Mouse (Mus musculus) midbrain, postnatal 0 days (tissue): Measurements from ENCODE around the gene Tbc1d1. TPM values are rescaled to one million over a fixed set of nuclear protein-coding genes. Genes with fewer than 3 reads are reported as not detected.

ENCODE experiments used
- ATAC-seq: fragments of 200-750 bp; cut with Nextera tagmentation; 2 replicates; pipeline ENCODE4 v1.8.0; 2017; ENCODE audit warnings: moderate number of reproducible peaks, mild to moderate bottlenecking, moderate TSS enrichment, moderate library complexity; ENCODE audit not compliant: low FRiP score
- DNase-seq: peaks from one replicate; pipeline ENCODE4 v3.0.0-alpha.2; 2015; ENCODE audit warnings: low spot score
- H3K27ac ChIP-seq: fragments of 300-500 bp; sonication (generic); 2 replicates; pipeline ENCODE4 v1.5.1; 2014; ENCODE audit warnings: low read depth, mild to moderate bottlenecking, low read length, mixed read lengths
- H3K27me3 ChIP-seq: fragments of 300-500 bp; sonication (generic); 2 replicates; pipeline ENCODE4 v1.6.1; 2014; ENCODE audit warnings: low read length, control low read depth, mixed read lengths; ENCODE audit not compliant: insufficient read depth
- H3K36me3 ChIP-seq: fragments of 300-500 bp; sonication (generic); 2 replicates; pipeline ENCODE4 v1.6.1; 2014; ENCODE audit warnings: low read length, control low read depth, mixed read lengths; ENCODE audit not compliant: insufficient read depth
- H3K4me1 ChIP-seq: fragments of 300-500 bp; sonication (generic); 2 replicates; pipeline ENCODE4 v1.6.1; 2014; ENCODE audit warnings: mild to moderate bottlenecking, control low read depth, antibody characterized with exemption, low read length, mixed read lengths; ENCODE audit not compliant: insufficient read depth
- H3K4me2 ChIP-seq: fragments of 300-500 bp; sonication (generic); 2 replicates; pipeline ENCODE4 v1.6.1; 2014; ENCODE audit warnings: low read depth, mild to moderate bottlenecking, low read length, mixed read lengths; ENCODE audit not compliant: poor library complexity, severe bottlenecking
- H3K4me3 ChIP-seq: fragments of 300-500 bp; sonication (generic); 2 replicates; pipeline ENCODE4 v1.5.1; 2014; ENCODE audit warnings: low read depth, mild to moderate bottlenecking, low read length, moderate library complexity
- H3K9ac ChIP-seq: fragments of 300-500 bp; sonication (generic); replicated peaks from 2 replicates; pipeline ENCODE4 v1.6.1; 2014; ENCODE audit warnings: mild to moderate bottlenecking, low read length, moderate library complexity, mixed read lengths; ENCODE audit not compliant: poor library complexity, severe bottlenecking
- H3K9me3 ChIP-seq: fragments of 300-500 bp; sonication (generic); 2 replicates; pipeline ENCODE4 v1.6.1; 2016; ENCODE audit warnings: low read length, control low read depth
- CTCF ChIP-seq: IDR thresholded peaks from 2 replicates; pipeline ENCODE4 v1.5.1; 2016; ENCODE audit warnings: antibody characterized with exemption, mild to moderate bottlenecking
- WGBS: fragments of 180-500 bp; shearing (Covaris S2); extraction: QIAGEN DNeasy Blood & Tissue Kit; methylation state at CpG from one replicate; pipeline ENCODE4 v1.1.7; 2014; 5-methylcytosine and 5-hydroxymethylcytosine counted together
- polyA plus RNA-seq: library from polyadenylated mRNA; unstranded; fragments of >200 nt; fragmentation: Nextera tagmentation; extraction: Ambion mirVana; gene quantifications from 2 replicates; pipeline ENCODE4 v1.2.1, GENCODE M21; 2015
- total RNA-seq: library from RNA; depleted of rRNA; stranded (reverse); fragments of >200 nt; gene quantifications from 2 replicates; pipeline ENCODE4 v1.2.3, GENCODE M21; 2014

The Tbc1d1 gene
- total and polyA plus RNA-seq, 2 experiments from 2014 or later: 5.6 to 11.3 TPM

DNA sequence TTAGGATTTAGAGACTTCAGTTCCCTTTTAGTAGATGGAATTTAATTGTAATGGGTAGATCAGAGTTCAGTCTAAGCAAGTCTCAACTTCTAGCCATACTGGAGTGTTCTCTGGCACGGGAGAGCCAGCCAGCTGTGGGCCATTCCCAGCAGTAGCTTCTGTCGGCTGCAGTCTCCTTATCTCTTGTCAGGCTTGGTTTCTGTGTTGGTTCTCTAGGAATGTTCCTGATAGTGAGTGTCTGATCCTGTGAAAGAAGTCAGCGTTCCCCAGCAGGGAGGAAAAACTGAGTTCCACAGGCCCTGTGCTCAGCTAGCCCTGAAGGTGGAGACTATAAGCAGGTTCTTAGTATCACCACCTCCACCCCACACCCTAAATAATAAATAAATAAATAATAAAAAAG lies 88.2 kb downstream of the Tbc1d1 start:
- no peak for DNase-seq
- H3K4me2 ChIP-seq: no peak overlapping the region
- H3K9ac ChIP-seq: no peak overlapping the region
- no peak overlapping the region for H3K4me3 ChIP-seq
- 42% methylated on average over 3 of the region's 3 CpGs for WGBS
- no peaks in the 10 kb centered on the region for H3K9me3 ChIP-seq
- ATAC-seq: no peak
- no peaks in the 10 kb centered on the region for H3K36me3 ChIP-seq
- H3K4me1 ChIP-seq: no peaks in the 10 kb centered on the region
- no peak for TF ChIP-seq CTCF
- no peaks in the 10 kb centered on the region for H3K27me3 ChIP-seq
- H3K27ac ChIP-seq: no peak overlapping the region

DNA sequence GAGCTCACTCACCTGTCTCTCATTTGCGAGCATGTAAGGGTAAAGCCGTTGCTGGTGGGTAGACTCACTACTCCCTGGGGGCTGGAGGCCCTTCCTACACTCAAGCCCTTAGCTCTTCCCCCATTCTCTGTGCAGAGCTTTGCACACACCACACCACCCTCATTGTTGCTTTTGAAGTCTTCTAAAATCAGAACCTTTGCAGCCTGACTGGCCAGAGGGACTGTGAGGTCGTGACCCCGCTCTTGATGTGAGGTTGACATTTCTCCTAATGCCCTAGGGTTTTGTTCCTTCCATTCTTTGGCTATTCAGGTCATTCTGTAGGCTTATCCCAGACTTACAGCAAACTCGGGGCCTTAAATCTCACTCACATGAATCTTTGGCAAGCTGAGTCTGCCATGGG lies 88.6 kb downstream of the Tbc1d1 start:
- Histone ChIP-seq H3K36me3 (no peaks in the 10 kb centered on the region), H3K27me3 (no peaks in the 10 kb centered on the region), H3K9ac (no peak overlapping the region), H3K9me3 (no peaks in the 10 kb centered on the region), H3K4me1 (no peaks in the 10 kb centered on the region), H3K4me2 (no peak overlapping the region), H3K27ac (no peak overlapping the region), H3K4me3 (no peak overlapping the region)
- ATAC-seq: no peak
- 24% methylated on average over 5 of the region's 5 CpGs for WGBS
- no peak for TF ChIP-seq CTCF
- DNase-seq: no peak

- Histone ChIP-seq H3K4me1 (no peaks in the 10 kb centered on the region), H3K9ac (no peak overlapping the region), H3K27me3 (no peaks in the 10 kb centered on the region), H3K4me2 (no peak overlapping the region), H3K4me3 (no peak overlapping the region), H3K27ac (no peak overlapping the region), H3K9me3 (no peaks in the 10 kb centered on the region), H3K36me3 (no peaks in the 10 kb centered on the region)
- WGBS: 85% methylated on average over 5 of the region's 5 CpGs
- ATAC-seq (no peak), DNase-seq (no peak)
- no peak for TF ChIP-seq CTCF
Observed at GRCm38 (mm10) chr5:64251435-64251834, 95.3 kb downstream of the Tbc1d1 start.

DNA sequence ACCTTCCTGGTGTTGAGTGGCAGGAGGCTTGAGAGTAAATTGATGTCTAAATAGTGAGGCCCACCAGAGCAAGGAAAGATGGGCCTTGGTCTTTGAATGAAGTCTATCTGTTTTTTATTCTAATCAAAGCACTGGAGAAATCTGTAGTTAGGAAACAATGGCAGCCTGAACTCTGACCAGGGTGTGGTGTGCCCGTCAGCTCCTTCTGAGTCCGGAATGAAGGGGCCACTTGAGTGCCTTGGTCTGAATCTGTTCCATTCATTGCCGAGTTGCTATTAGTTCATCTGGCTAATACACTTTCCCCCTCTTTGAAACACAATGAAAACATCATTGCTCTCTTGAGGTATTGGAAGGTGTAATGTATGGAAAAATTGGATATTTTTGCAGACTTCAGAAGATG lies 98.2 kb downstream of the Tbc1d1 start:
- ATAC-seq: no peak
- Histone ChIP-seq H3K9me3 (no peaks in the 10 kb centered on the region), H3K36me3 (no peaks in the 10 kb centered on the region), H3K4me1 (no peaks in the 10 kb centered on the region), H3K27me3 (no peaks in the 10 kb centered on the region), H3K9ac (no peak overlapping the region), H3K27ac (no peak overlapping the region), H3K4me3 (no peak overlapping the region), H3K4me2 (no peak overlapping the region)
- WGBS: 33% methylated on average over 3 of the region's 3 CpGs
- DNase-seq: no peak
- TF ChIP-seq CTCF: no peak

- Histone ChIP-seq H3K4me1 (no peaks in the 10 kb centered on the region), H3K4me2 (no peak overlapping the region), H3K9me3 (no peaks in the 10 kb centered on the region), H3K9ac (no peak overlapping the region), H3K4me3 (no peak overlapping the region), H3K27ac (no peak overlapping the region), H3K36me3 (no peaks in the 10 kb centered on the region), H3K27me3 (no peaks in the 10 kb centered on the region)
- no peak for TF ChIP-seq CTCF
- DNase-seq (no peak), ATAC-seq (no peak)
- 29% methylated on average over 6 of the region's 6 CpGs for WGBS
Observed at GRCm38 (mm10) chr5:64254988-64255387, 98.9 kb downstream of the Tbc1d1 start.

GRCm38 (mm10) chr5:64263348-64263747 lies 107.2 kb downstream of the Tbc1d1 start:
- no peak overlapping the region for H3K9ac ChIP-seq
- H3K27ac ChIP-seq: no peak overlapping the region
- WGBS: 41% methylated on average over 11 of the region's 11 CpGs
- TF ChIP-seq CTCF: no peak
- ATAC-seq: 0 out of 2 replicates have a peak, but pooled peaks have one; percentile 23
- no peaks in the 10 kb centered on the region for H3K36me3 ChIP-seq
- peak overlapping the region; percentile 24 for H3K4me2 ChIP-seq
- no peaks in the 10 kb centered on the region for H3K4me1 ChIP-seq
- peak; percentile 29 for DNase-seq
- no peaks in the 10 kb centered on the region for H3K9me3 ChIP-seq
- H3K27me3 ChIP-seq: no peaks in the 10 kb centered on the region
- no peak overlapping the region; the same call in 1 of the 2 replicates for H3K4me3 ChIP-seq
